Mouse (Mus musculus): ENCODE results near the gene Ldlrad3.

Gene Ldlrad3

GRCm38 (mm10) chr2:102185069-102185950 lies 875 bp downstream of the Ldlrad3 start:
- no peak for DNase-seq (ENCODE audit: low spot score)

GRCm38 (mm10) chr2:102183720-102184480 lies 2.3 kb downstream of the Ldlrad3 start:
- DNase-seq (ENCODE audit: low spot score): no peak

GRCm38 (mm10) chr2:102181459-102181858 lies 4.7 kb downstream of the Ldlrad3 start:
- no peak for DNase-seq (ENCODE audit: low spot score)

GRCm38 (mm10) chr2:102176434-102176772 lies 9.8 kb downstream of the Ldlrad3 start:
- no peak for DNase-seq (ENCODE audit: low spot score)

- DNase-seq (ENCODE audit: low spot score): no peak
Observed at GRCm38 (mm10) chr2:102175741-102176433, 10.3 kb downstream of the Ldlrad3 start.

- DNase-seq (ENCODE audit: low spot score): no peak
Observed at GRCm38 (mm10) chr2:102172458-102172857, 13.7 kb downstream of the Ldlrad3 start.

- DNase-seq (ENCODE audit: low spot score): no peak
Observed at GRCm38 (mm10) chr2:102166550-102167325, 19.4 kb downstream of the Ldlrad3 start.

GRCm38 (mm10) chr2:102163106-102163505 lies 23.1 kb downstream of the Ldlrad3 start:
- DNase-seq (ENCODE audit: low spot score): no peak

- no peak for DNase-seq (ENCODE audit: low spot score)
Observed at GRCm38 (mm10) chr2:102157555-102157954, 28.6 kb downstream of the Ldlrad3 start.

- no peak for DNase-seq (ENCODE audit: low spot score)
Observed at GRCm38 (mm10) chr2:102157010-102157409, 29.2 kb downstream of the Ldlrad3 start.

- DNase-seq (ENCODE audit: low spot score): no peak
Observed at GRCm38 (mm10) chr2:102156460-102156859, 29.7 kb downstream of the Ldlrad3 start.

- DNase-seq (ENCODE audit: low spot score): no peak
Observed at GRCm38 (mm10) chr2:102155306-102156015, 30.7 kb downstream of the Ldlrad3 start.

GRCm38 (mm10) chr2:102154771-102155211 lies 31.4 kb downstream of the Ldlrad3 start:
- DNase-seq (ENCODE audit: low spot score): no peak

GRCm38 (mm10) chr2:102154328-102154727 lies 31.9 kb downstream of the Ldlrad3 start:
- DNase-seq (ENCODE audit: low spot score): no peak

- no peak for DNase-seq (ENCODE audit: low spot score)
Observed at GRCm38 (mm10) chr2:102153516-102153915, 32.7 kb downstream of the Ldlrad3 start.

- no peak for DNase-seq (ENCODE audit: low spot score)
Observed at GRCm38 (mm10) chr2:102152851-102153250, 33.3 kb downstream of the Ldlrad3 start.

GRCm38 (mm10) chr2:102149058-102149457 lies 37.1 kb downstream of the Ldlrad3 start:
- DNase-seq (ENCODE audit: low spot score): no peak

GRCm38 (mm10) chr2:102148093-102148492 lies 38.1 kb downstream of the Ldlrad3 start:
- DNase-seq (ENCODE audit: low spot score): no peak

- no peak for DNase-seq (ENCODE audit: low spot score)
Observed at GRCm38 (mm10) chr2:102147561-102147960, 38.6 kb downstream of the Ldlrad3 start.

GRCm38 (mm10) chr2:102146386-102146785 lies 39.8 kb downstream of the Ldlrad3 start:
- no peak for DNase-seq (ENCODE audit: low spot score)

GRCm38 (mm10) chr2:102145036-102145435 lies 41.1 kb downstream of the Ldlrad3 start:
- DNase-seq (ENCODE audit: low spot score): no peak
